In genomic region chr15:78254751-78255150, GRCm38 (mm10) we compare ENCODE assay signal across 8 mouse cellular contexts. TPM values are rescaled to one million over a fixed set of nuclear protein-coding genes. Genes with fewer than 3 reads are reported as not detected.
A peak's percentile ranks its signal among the peaks of the same experiment; 100 is the strongest.
DNase-seq lines count a peak whose midpoint lies in the region; ATAC-seq and TF ChIP-seq lines count a peak whose summit lies in the region.

No protein-coding gene starts in this region.

- H3K9ac ChIP-seq in liver, adult 2 months (ENCODE audit: low read depth, low read length): no peak overlapping the region
- H3K9ac ChIP-seq in liver, embryonic 12.5 days: no peak overlapping the region

- H3K79me2 ChIP-seq in liver, adult 2 months (ENCODE audit: control insufficient read depth, insufficient read depth, low read length): no peaks in the 10 kb centered on the region

- TF ChIP-seq POLR2A in liver, adult 2 months (IDR thresholded peaks at IDR 0.05; ENCODE audit: extremely low read depth, insufficient read depth, low read length): no peak

- DNase-seq in liver, adult 2 months (ENCODE audit: extremely low read depth, low read depth, low spot score): peak; percentile 15
- peak; percentile 78 for DNase-seq in adrenal gland, postnatal 14 days
- peak; percentile 53 for DNase-seq in embryo, embryonic 9.5 days (ENCODE audit: extremely low spot score)
- peak; percentile 60 for DNase-seq in kidney, postnatal 14 days
- DNase-seq in mesoderm, embryonic 11.5 days (ENCODE audit: low read depth, low spot score): peak; percentile 82
- no peak for DNase-seq in B cell, adult 2 months
- DNase-seq in MN1 (ENCODE audit: low spot score): no peak

- 29% methylated on average over 20 of the region's 20 CpGs for WGBS in liver, adult 2 months
- WGBS in liver, embryonic 12.5 days (ENCODE audit: insufficient replicate concordance): 24% methylated on average over 20 of the region's 20 CpGs

- no peaks in the 10 kb centered on the region for H3K27me3 ChIP-seq in liver, adult 2 months (ENCODE audit: control insufficient read depth, insufficient read depth, low read length)
- H3K27me3 ChIP-seq in liver, embryonic 12.5 days (replicated peaks): peaks cover 14% of the 10 kb centered on the region

- no peak overlapping the region for H3K27ac ChIP-seq in liver, adult 2 months (replicated peaks; ENCODE audit: insufficient read depth, low read depth, low read length)
- H3K27ac ChIP-seq in liver, embryonic 12.5 days: no peak overlapping the region

- no peak overlapping the region for H3K4me2 ChIP-seq in liver, embryonic 12.5 days

- H3K4me1 ChIP-seq in liver, adult 2 months (ENCODE audit: control insufficient read depth, insufficient read depth, low read length): no peaks in the 10 kb centered on the region
- peaks cover 20% of the 10 kb centered on the region for H3K4me1 ChIP-seq in liver, embryonic 12.5 days

- TF ChIP-seq CTCF in liver, adult 2 months (IDR thresholded peaks at IDR 0.05; ENCODE audit: low read depth, low read length): peak; percentile 46

- no peaks in the 10 kb centered on the region for H3K36me3 ChIP-seq in liver, adult 2 months (ENCODE audit: control insufficient read depth, insufficient read depth, low read length)
- no peaks in the 10 kb centered on the region for H3K36me3 ChIP-seq in liver, embryonic 12.5 days

- H3K9me3 ChIP-seq in liver, embryonic 12.5 days (replicated peaks): no peaks in the 10 kb centered on the region

- ATAC-seq in liver, embryonic 12.5 days: no peak

- no peak overlapping the region for H3K4me3 ChIP-seq in liver, adult 2 months (ENCODE audit: insufficient read depth, low read depth, low read length)
- no peak overlapping the region for H3K4me3 ChIP-seq in liver, embryonic 12.5 days

RNA-seq across cellular contexts. Expression of gene Ncf4, which starts 10.2 kb away (rescaled TPM):
- total RNA-seq in liver, adult 2 months (2014; rRNA removed): 2.1 and 3.2 TPM in 2 replicates
- polyA plus RNA-seq in liver, adult 2 months (2012; rRNA removed): 1.8 and 2.5 TPM in 2 replicates
- polyA plus RNA-seq in liver, embryonic 12.5 days (2016; fragmentation: Nextera tagmentation; extraction: Ambion mirVana): 31.4 and 37.5 TPM in 2 replicates
- 2.4 and 5.5 TPM in 2 replicates for total RNA-seq in adrenal gland, postnatal 14 days (2021)

RNA-seq across cellular contexts. Expression of gene Pvalb, which starts 48.6 kb away (rescaled TPM):
- total RNA-seq in liver, adult 2 months (2014; rRNA removed): 1.5 TPM in 1 of 2 replicates, not detected in the other
- polyA plus RNA-seq in liver, adult 2 months (2012; rRNA removed): not detected in 2 replicates
- not detected in 2 replicates for polyA plus RNA-seq in liver, embryonic 12.5 days (2016; fragmentation: Nextera tagmentation; extraction: Ambion mirVana)
- 0.94 TPM in 1 of 2 replicates, not detected in the other for total RNA-seq in adrenal gland, postnatal 14 days (2021)

RNA-seq across cellular contexts. Expression of gene Csf2rb2, which starts 50.8 kb away (rescaled TPM):
- total RNA-seq in liver, adult 2 months (2014; rRNA removed): 0.37 and 0.54 TPM in 2 replicates
- polyA plus RNA-seq in liver, adult 2 months (2012; rRNA removed): 0.47 and 1.1 TPM in 2 replicates
- 0.79 and 1.0 TPM in 2 replicates for polyA plus RNA-seq in liver, embryonic 12.5 days (2016; fragmentation: Nextera tagmentation; extraction: Ambion mirVana)
- 0.59 and 14.0 TPM in 2 replicates for total RNA-seq in adrenal gland, postnatal 14 days (2021)

Comparison
In these comparisons a context has a peak if more than half of its experiments do, and no peak if none do; other contexts are left out.
1. DNase-seq: peak in liver, adult 2 months (single experiment), adrenal gland, postnatal 14 days (single experiment), embryo, embryonic 9.5 days (single experiment), kidney, postnatal 14 days (single experiment) and mesoderm, embryonic 11.5 days (single experiment); none in B cell, adult 2 months (0 of 2) and MN1 (single experiment).